Mouse (Mus musculus): ENCODE measurements at regions not wholly inside any gene's neighbourhood (a gene's known extent, or its start where the extent isn't known, plus 50 kb on each side); places are given as distances from the start of the nearest gene placed in this dataset.
A peak's percentile ranks its signal among the peaks of the same experiment; 100 is the strongest.

- Histone ChIP-seq H3K4me3 (replicated peaks; ENCODE audit: low read length) (no peak overlapping the region), H3K27ac (no peak overlapping the region), H3K4me1 (replicated peaks; ENCODE audit: control insufficient read depth, insufficient read depth, low read length) (peaks cover 8% of the 10 kb centered on the region; the same call in 1 of the 2 replicates), H3K4me2 (replicated peaks) (no peak overlapping the region), H3K36me3 (replicated peaks; ENCODE audit: control insufficient read depth, insufficient read depth) (no peaks in the 10 kb centered on the region), H3K27me3 (ENCODE audit: control insufficient read depth, insufficient read depth, low read length) (no peaks in the 10 kb centered on the region), H3K9ac (no peak overlapping the region), H3K9me3 (ENCODE audit: control insufficient read depth, low read length) (no peaks in the 10 kb centered on the region)
- no peak for ATAC-seq (ENCODE audit: low FRiP score)
- 72% methylated on average over 21 of the region's 21 CpGs for WGBS
- no peak for DNase-seq (ENCODE audit: low spot score)
Measured at GRCm38 (mm10) chr1:186413064-186413885, 292.5 kb downstream of the Tgfb2 start.

DNA sequence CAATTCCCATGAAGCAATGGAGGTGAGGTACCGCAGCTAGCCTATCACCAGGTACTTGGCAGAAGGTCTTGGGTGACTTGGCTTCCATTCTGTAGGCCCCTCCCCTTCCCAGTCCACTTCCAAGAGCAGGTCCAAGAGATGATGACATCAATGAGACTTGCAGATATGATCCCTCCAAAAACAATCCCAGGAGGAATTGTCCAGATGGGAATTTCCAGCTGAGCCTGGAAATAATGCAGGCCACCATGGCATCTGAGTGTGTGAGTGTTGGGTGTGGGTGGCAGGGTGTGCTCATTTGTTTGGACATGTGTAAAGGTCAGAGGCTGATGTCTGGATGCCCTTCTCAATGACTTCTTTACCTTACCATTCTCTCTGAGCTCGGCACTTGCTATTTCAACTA is 293.5 kb downstream of the Tgfb2 start:
- DNase-seq (ENCODE audit: low spot score) (no peak), ATAC-seq (ENCODE audit: low FRiP score) (no peak)
- Histone ChIP-seq H3K9me3 (ENCODE audit: control insufficient read depth, low read length) (no peaks in the 10 kb centered on the region), H3K27me3 (ENCODE audit: control insufficient read depth, insufficient read depth, low read length) (no peaks in the 10 kb centered on the region), H3K4me1 (replicated peaks; ENCODE audit: control insufficient read depth, insufficient read depth, low read length) (peaks cover 8% of the 10 kb centered on the region; the same call in 1 of the 2 replicates), H3K27ac (no peak overlapping the region), H3K4me3 (replicated peaks; ENCODE audit: low read length) (no peak overlapping the region), H3K9ac (no peak overlapping the region), H3K36me3 (replicated peaks; ENCODE audit: control insufficient read depth, insufficient read depth) (no peaks in the 10 kb centered on the region), H3K4me2 (replicated peaks) (no peak overlapping the region)
- 91% methylated on average over 2 of the region's 2 CpGs for WGBS

- H3K4me2 ChIP-seq (replicated peaks) = peak overlapping the region; percentile 25
- H3K4me3 ChIP-seq (replicated peaks; ENCODE audit: low read length) = no peak overlapping the region
- ATAC-seq (ENCODE audit: low FRiP score) (no peak), DNase-seq (ENCODE audit: low spot score) (no peak)
- no peaks in the 10 kb centered on the region for H3K36me3 ChIP-seq (replicated peaks; ENCODE audit: control insufficient read depth, insufficient read depth)
- WGBS = 43% methylated on average over 10 of the region's 10 CpGs
- H3K27me3 ChIP-seq (ENCODE audit: control insufficient read depth, insufficient read depth, low read length) = no peaks in the 10 kb centered on the region
- peaks cover 8% of the 10 kb centered on the region; the same call in 1 of the 2 replicates for H3K4me1 ChIP-seq (replicated peaks; ENCODE audit: control insufficient read depth, insufficient read depth, low read length)
- no peaks in the 10 kb centered on the region for H3K9me3 ChIP-seq (ENCODE audit: control insufficient read depth, low read length)
- peak overlapping the region; percentile 20; the same call in 1 of the 2 replicates for H3K27ac ChIP-seq
- H3K9ac ChIP-seq = 0 out of 2 replicates have a peak overlapping the region, but pooled peaks have one; percentile 9
Measured at GRCm38 (mm10) chr1:186408986-186409441, 291.9 kb upstream of the Lyplal1 start.

GRCm38 (mm10) chr1:186407656-186408055 is 290.5 kb upstream of the Lyplal1 start:
- 84% methylated on average over 8 of the region's 8 CpGs for WGBS

GRCm38 (mm10) chr1:186405693-186406092 is 288.6 kb upstream of the Lyplal1 start:
- ATAC-seq (ENCODE audit: low FRiP score) (no peak), DNase-seq (ENCODE audit: low spot score) (no peak)
- Histone ChIP-seq H3K9me3 (ENCODE audit: control insufficient read depth, low read length) (no peaks in the 10 kb centered on the region), H3K4me3 (replicated peaks; ENCODE audit: low read length) (no peak overlapping the region), H3K27ac (no peak overlapping the region), H3K4me1 (replicated peaks; ENCODE audit: control insufficient read depth, insufficient read depth, low read length) (peaks cover 8% of the 10 kb centered on the region; the same call in 1 of the 2 replicates), H3K27me3 (ENCODE audit: control insufficient read depth, insufficient read depth, low read length) (no peaks in the 10 kb centered on the region), H3K4me2 (replicated peaks) (no peak overlapping the region), H3K36me3 (replicated peaks; ENCODE audit: control insufficient read depth, insufficient read depth) (no peaks in the 10 kb centered on the region), H3K9ac (no peak overlapping the region)
- WGBS = 68% methylated on average over 5 of the region's 5 CpGs

More at GRCm38 (mm10) chr1:186407656-186408055, 290.5 kb upstream of the Lyplal1 start:
- Histone ChIP-seq H3K9ac (no peak overlapping the region), H3K4me1 (replicated peaks; ENCODE audit: control insufficient read depth, insufficient read depth, low read length) (peaks cover 8% of the 10 kb centered on the region; the same call in 1 of the 2 replicates), H3K27me3 (ENCODE audit: control insufficient read depth, insufficient read depth, low read length) (no peaks in the 10 kb centered on the region), H3K36me3 (replicated peaks; ENCODE audit: control insufficient read depth, insufficient read depth) (no peaks in the 10 kb centered on the region), H3K4me2 (replicated peaks) (no peak overlapping the region), H3K9me3 (ENCODE audit: control insufficient read depth, low read length) (no peaks in the 10 kb centered on the region), H3K27ac (no peak overlapping the region), H3K4me3 (replicated peaks; ENCODE audit: low read length) (no peak overlapping the region)
- ATAC-seq (ENCODE audit: low FRiP score) (no peak), DNase-seq (ENCODE audit: low spot score) (no peak)

- DNase-seq (ENCODE audit: low spot score) = peak; percentile 28
Measured at GRCm38 (mm10) chr1:186399762-186400161, 282.7 kb upstream of the Lyplal1 start.

GRCm38 (mm10) chr1:186393005-186393404 is 275.9 kb upstream of the Lyplal1 start:
- no peak for DNase-seq (ENCODE audit: low spot score)
- H3K9ac ChIP-seq = no peak overlapping the region
- no peaks in the 10 kb centered on the region for H3K36me3 ChIP-seq (replicated peaks; ENCODE audit: control insufficient read depth, insufficient read depth)
- H3K4me3 ChIP-seq (replicated peaks; ENCODE audit: low read length) = no peak overlapping the region
- no peak overlapping the region for H3K27ac ChIP-seq
- H3K9me3 ChIP-seq (ENCODE audit: control insufficient read depth, low read length) = no peaks in the 10 kb centered on the region
- ATAC-seq (ENCODE audit: low FRiP score) = no peak
- no peaks in the 10 kb centered on the region for H3K4me1 ChIP-seq (replicated peaks; ENCODE audit: control insufficient read depth, insufficient read depth, low read length)
- H3K27me3 ChIP-seq (ENCODE audit: control insufficient read depth, insufficient read depth, low read length) = no peaks in the 10 kb centered on the region
- WGBS = 51% methylated on average over 5 of the region's 5 CpGs
- H3K4me2 ChIP-seq (replicated peaks) = no peak overlapping the region

More at GRCm38 (mm10) chr1:186399762-186400161, 282.7 kb upstream of the Lyplal1 start:
- Histone ChIP-seq H3K27me3 (ENCODE audit: control insufficient read depth, insufficient read depth, low read length) (no peaks in the 10 kb centered on the region), H3K36me3 (replicated peaks; ENCODE audit: control insufficient read depth, insufficient read depth) (no peaks in the 10 kb centered on the region), H3K4me3 (replicated peaks; ENCODE audit: low read length) (no peak overlapping the region), H3K4me2 (replicated peaks) (no peak overlapping the region), H3K27ac (no peak overlapping the region), H3K9ac (no peak overlapping the region), H3K9me3 (ENCODE audit: control insufficient read depth, low read length) (no peaks in the 10 kb centered on the region), H3K4me1 (replicated peaks; ENCODE audit: control insufficient read depth, insufficient read depth, low read length) (no peaks in the 10 kb centered on the region)
- ATAC-seq (ENCODE audit: low FRiP score) = no peak
- 32% methylated on average over 8 of the region's 8 CpGs for WGBS

DNA sequence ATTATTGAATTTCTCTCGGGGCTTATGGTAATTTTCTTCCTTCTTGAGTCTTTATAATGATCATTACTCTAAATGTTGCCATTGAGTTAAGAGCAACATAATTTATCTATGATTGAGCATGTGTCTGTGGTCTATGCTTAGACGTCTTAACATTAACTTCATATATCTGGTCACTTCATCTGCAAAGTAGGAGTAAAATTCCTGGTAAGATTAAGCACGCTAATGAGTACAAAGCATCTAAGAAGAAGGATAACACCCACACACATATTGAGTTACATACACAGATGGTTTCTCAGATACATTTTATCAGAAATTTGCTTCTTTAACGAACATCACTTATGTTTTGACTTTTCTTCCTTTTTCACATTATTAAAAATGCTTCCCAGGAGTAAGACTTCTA is 267.3 kb upstream of the Lyplal1 start:
- Histone ChIP-seq H3K36me3 (replicated peaks; ENCODE audit: control insufficient read depth, insufficient read depth) (no peaks in the 10 kb centered on the region), H3K9ac (no peak overlapping the region), H3K4me3 (replicated peaks; ENCODE audit: low read length) (no peak overlapping the region), H3K27me3 (ENCODE audit: control insufficient read depth, insufficient read depth, low read length) (no peaks in the 10 kb centered on the region), H3K4me1 (replicated peaks; ENCODE audit: control insufficient read depth, insufficient read depth, low read length) (no peaks in the 10 kb centered on the region), H3K4me2 (replicated peaks) (no peak overlapping the region), H3K9me3 (ENCODE audit: control insufficient read depth, low read length) (no peaks in the 10 kb centered on the region), H3K27ac (no peak overlapping the region)
- DNase-seq (ENCODE audit: low spot score) (no peak), ATAC-seq (ENCODE audit: low FRiP score) (no peak)
- WGBS = 84% methylated on average over 4 of the region's 4 CpGs

GRCm38 (mm10) chr1:186383453-186383852 is 266.3 kb upstream of the Lyplal1 start:
- Histone ChIP-seq H3K9me3 (ENCODE audit: control insufficient read depth, low read length) (no peaks in the 10 kb centered on the region), H3K4me2 (replicated peaks) (no peak overlapping the region), H3K27ac (no peak overlapping the region), H3K27me3 (ENCODE audit: control insufficient read depth, insufficient read depth, low read length) (no peaks in the 10 kb centered on the region), H3K4me3 (replicated peaks; ENCODE audit: low read length) (no peak overlapping the region), H3K36me3 (replicated peaks; ENCODE audit: control insufficient read depth, insufficient read depth) (no peaks in the 10 kb centered on the region), H3K4me1 (replicated peaks; ENCODE audit: control insufficient read depth, insufficient read depth, low read length) (no peaks in the 10 kb centered on the region), H3K9ac (no peak overlapping the region)
- ATAC-seq (ENCODE audit: low FRiP score) = no peak
- no peak for DNase-seq (ENCODE audit: low spot score)
- 78% methylated on average over 2 of the region's 2 CpGs for WGBS
